Mouse (Mus musculus): ENCODE data around the gene Trim5.
"Not testable (repeated sequence)": the region's sequence is repeated elsewhere in the genome, so short reads cannot be mapped to it uniquely, and the experiment has no call there.

Gene Trim5

DNA sequence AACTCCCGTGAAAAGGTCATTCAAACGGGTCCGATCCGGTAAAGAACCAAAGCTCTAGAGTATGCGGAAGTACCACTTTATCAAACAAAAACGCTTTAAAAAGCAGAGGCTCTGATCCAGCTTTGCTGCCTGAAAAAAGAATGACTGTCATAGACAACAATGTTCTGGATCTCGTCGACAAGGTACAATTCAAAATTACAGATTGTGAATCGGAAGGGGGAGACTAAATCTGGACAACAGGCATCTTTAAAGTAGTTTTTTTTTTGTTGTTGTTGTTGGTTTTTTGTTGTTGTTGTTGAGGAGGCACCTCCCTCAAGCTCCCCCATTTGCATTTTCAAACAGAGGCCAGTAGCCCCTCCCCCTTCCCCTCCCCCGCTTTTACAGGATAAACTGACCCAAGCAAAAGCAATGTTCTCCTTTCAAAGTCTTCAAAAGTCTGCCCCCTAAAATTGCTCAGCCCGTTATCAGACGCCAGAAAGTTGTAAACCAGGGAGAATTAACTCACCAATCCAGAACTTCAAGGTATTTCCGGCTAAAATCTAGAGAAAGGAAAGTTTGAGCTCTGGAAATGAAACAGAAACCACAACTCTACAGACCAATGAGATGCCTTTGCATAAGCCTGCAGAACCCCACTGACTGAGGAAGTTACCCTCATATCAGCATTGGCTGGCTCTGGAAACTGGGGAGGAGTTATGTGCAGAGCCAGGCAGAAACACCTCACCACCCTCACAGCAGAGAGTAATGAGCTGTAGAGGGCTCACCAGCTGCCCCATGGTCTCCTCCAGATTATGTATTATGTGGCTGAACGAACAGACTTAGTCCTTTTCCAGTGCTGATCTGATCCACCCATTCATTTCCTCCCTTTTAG, at the start of gene Trim5:
Gene Trim5, minus strand, starts transcription at position 519 of the 868 bp plus-strand sequence.
- peak; percentile 8 for DNase-seq

DNA sequence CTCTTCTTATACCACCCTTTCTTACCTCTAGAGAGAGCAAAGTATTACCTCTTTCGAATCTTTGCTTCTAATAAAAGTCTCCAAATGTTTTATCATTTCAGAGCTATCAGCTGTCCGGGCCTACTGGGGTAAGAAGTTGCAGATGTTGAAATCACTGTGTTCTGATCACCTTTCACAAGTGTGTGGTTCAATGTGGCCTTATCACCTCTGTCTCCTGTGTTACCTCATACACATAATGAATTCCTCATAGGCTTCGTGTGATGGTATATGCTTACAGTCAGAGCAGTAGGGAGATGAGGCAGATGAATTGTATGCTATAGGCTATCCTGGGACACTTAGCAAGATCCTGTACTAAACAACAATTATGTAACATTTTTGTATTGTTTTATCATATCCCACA, 47.7 kb upstream of the Trim5 start:
- not testable (repeated sequence) for DNase-seq

DNA sequence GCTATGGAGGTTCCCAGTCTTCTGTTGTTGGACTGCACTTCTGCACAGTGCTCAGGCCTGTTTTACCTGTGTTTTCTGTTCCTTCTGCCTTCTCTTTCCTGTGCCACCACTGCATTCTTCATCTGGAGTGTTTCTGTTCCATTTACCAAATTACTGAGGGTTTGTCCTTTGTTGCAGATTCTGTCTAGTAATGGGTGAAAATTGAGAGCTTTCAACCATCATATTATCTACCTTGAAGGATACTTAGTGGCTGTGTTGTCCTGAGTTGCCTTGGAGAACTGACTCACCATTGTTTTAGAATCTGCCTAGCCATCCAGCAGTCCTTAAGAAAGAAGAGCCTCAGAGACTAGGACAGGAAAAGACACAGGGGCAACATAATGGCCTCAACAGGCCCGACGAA, 41.3 kb upstream of the Trim5 start, which contains the start of gene Trim34b:
Gene Trim34b, plus strand, starts transcription at position 301 of the 400 bp plus-strand sequence.
- DNase-seq = not testable (repeated sequence)

DNA sequence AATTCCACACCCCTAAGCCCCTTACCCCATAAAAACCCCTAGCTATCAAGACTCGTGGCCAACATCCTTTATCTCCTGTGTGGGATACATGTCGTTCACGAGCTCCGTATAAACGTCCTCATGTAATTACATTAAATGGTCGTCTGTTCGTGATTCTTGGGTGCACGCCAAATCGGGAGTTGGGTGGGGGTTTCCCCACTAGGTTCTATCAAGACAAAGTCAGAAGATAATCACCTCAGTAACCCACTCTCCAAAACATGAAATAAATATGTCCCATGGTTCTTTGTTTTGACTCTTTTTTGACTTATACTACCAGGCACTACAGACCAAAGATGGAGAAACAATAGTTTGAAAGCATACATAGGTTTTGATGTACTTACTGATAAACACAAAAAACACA, 34.1 kb upstream of the Trim5 start:
- DNase-seq = no peak

DNA sequence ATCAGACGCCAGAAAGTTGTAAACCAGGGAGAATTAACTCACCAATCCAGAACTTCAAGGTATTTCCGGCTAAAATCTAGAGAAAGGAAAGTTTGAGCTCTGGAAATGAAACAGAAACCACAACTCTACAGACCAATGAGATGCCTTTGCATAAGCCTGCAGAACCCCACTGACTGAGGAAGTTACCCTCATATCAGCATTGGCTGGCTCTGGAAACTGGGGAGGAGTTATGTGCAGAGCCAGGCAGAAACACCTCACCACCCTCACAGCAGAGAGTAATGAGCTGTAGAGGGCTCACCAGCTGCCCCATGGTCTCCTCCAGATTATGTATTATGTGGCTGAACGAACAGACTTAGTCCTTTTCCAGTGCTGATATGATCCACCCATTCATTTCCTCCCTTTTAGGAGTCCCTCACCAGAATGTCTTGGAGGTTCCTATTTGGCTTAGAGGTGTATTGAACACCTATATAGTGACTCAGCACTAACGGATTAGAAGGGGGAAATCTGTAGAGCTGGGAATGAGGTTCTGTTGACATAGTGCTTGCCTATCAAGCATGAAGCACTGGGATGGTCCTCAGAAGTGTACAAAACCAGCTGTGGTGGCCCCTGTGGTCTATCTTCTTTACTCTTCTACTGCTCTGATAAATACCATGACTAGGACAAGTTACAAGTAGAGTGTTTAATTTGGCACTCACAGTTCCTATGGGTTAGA, 27.6 kb upstream of the Trim5 start, which contains the start of gene Trim12a:
Gene Trim12a, minus strand, starts transcription at position 98 of the 712 bp plus-strand sequence.
- not testable (repeated sequence) for DNase-seq

DNA sequence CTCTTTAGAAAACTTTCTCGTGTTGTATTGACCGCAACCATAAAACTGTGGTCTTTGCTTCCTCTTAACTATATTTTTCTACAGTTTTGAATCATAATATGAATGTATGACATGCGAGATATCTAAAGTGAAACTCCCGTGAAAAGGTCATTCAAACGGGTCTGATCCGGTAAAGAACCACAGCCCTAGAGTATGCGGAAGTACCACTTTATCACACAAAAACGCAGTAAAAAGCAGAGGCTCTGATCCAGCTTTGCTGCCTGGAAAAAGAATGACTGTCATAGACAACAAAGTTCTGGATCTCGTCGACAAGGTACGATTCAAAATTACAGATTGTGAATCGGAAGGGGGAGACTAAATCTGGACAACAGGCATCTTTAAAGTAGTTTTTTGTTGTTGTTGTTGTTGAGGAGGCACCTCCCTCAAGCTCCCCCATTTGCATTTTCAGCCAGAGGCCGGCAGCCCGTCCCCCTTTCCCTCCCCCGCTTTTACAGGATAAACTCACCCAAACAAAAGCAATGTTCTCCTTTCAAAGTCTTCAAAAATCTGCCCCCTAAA, 27.0 kb upstream of the Trim5 start:
- DNase-seq = peak; percentile 15

DNA sequence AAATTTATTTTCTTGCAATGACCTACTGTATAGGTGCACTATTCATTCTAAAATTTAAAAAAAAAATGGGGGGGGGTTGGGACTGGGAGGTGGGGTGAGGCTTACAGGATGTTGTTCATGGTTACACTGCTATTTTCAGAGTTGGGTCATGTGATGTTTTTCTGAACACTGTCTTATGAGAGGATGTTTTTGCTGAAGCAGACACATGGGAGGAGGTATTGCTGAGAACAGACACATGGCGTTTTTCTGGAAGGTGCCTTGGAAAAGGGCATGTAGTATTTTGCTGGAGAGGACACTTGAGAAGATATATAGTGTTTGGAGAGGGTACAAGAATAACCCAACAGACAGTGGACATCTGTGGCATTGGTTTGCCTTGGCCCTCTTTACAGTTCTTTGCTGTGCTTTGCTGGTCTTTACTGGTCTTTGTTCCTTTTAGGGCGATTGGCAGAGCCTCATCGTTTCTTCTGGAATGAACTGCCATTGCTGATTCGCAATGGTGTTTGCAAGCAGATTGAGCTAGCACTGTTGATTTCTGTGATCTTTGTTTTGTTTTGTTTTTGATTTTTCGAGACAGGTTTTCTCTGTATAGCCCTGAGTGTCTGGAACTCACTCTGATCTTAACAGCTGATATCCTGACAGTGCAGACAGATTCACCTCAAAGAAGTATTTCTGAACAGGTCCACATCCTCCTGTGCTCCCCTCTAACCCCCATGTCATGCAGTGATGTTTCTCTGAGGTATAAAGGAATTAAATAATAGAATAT, 3.9 kb upstream of the Trim5 start:
- no peak for DNase-seq

DNA sequence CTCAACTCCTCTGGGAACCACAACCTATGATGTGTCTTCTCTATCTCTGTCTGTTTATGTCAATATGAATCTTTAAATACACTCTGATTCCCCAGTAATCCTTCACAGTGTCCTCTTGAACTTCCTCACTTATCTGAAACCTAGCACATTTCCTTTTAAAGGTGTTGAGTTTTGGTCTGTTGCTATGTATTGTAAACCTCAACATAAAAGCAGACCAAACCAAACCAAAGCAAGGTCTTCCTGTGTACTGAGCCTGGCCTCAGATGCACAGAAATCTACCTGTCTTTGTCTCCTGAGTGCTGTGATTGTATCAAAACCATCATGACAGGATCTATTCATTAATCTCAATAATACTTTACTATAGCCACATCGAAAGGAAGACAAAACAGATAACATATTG, 2.7 kb upstream of the Trim5 start:
- no peak for DNase-seq

DNA sequence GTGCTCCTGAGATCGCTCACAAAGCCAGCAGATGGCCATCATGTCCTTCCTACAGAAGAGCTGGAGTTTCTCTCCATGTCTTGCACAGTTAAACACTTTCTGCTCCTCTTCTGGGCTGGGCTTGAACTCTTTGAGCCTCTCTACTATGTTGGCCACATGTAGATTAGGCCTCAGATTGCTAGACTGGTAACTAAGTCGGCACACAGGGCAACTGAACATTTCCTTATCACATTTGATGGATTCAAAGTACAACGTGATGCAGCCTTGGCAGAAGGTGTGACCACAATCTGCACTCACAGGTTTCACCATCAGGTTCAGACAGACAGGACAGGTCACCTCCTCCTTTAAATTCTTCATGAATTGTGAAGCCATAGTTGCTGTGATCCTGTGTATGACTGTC, 8.5 kb downstream of the Trim5 start:
- not testable (repeated sequence) for DNase-seq

DNA sequence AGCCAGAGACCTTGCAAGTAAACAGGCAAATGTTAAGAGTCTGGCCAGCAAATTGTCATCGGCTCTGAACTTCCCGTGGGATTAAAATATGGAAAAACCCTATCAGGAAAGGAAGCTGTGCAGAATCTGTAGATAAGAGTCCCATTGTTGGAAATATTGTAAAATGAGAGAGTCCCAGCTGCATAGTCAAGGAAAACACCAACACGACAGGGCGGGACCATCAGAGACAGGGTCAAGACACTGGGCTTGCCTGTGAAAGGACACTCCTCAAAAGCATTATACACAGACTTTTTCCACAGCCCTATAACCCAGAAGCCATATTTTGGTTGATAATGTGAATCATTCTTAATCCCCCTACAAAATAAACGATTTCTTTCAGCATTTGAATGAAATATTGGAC, 22.6 kb downstream of the Trim5 start:
- DNase-seq = not testable (repeated sequence)

DNA sequence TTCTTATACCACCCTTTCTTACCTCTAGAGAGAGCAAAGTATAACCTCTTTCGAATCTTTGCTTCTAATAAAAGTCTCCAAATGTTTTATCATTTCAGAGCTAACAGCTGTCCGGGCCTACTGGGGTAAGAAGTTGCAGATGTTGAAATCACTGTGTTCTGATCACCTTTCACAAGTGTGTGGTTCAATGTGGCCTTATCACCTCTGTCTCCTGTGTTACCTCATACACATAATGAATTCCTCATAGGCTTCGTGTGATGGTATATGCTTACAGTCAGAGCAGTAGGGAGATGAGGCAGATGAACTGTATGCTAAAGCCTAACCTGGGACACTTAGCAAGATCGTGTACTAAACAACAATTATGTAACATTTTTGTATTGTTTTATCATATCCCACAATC, 27.5 kb downstream of the Trim5 start:
- DNase-seq = not testable (repeated sequence)

DNA sequence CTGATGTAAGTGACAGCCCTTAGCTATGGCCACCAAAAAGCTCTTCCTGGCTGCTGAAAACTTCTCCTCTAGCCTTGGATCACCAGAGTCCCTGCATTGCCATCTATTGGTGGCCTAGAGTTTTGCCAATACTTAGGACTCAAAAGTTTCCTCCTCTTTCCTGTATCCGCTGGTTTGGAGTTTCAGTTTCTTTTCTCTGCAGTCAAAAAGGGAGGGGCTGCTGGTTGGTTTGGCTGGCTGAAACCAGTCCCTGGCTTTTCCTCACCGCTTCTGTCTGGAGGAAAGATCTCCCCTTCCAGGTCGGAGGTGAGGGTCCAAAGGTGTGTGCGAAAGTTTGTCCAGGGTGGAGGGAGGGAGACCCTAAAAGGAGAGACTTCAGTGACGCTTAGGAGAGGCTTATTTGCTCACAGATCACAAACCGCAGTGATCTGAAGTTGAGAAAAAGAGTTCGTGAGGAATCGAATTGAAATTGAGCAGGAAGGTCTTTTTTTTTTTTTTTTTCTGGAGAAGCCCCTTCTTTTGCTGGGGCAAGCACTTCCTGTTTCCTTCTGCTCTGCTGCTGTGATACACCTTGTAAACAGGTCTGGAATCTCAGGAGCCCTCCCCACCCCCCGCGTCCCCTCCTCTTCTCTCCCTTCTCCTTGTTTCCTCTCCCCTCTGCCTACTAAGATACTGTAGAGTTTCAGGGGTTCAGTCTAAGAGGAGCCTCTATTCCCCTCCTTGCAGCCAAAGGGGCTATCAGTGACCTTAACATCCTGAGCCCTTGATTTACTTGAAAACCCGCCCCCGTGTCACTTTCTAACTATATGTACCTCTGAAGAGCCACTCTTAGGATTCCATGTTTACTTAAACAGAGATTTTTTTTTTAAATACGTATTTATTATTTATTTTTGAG, 43.4 kb downstream of the Trim5 start, which contains the start of gene Trim34a:
Gene Trim34a, plus strand, starts transcription at position 171 of the 895 bp plus-strand sequence.
- peak; percentile 83 for DNase-seq

DNA sequence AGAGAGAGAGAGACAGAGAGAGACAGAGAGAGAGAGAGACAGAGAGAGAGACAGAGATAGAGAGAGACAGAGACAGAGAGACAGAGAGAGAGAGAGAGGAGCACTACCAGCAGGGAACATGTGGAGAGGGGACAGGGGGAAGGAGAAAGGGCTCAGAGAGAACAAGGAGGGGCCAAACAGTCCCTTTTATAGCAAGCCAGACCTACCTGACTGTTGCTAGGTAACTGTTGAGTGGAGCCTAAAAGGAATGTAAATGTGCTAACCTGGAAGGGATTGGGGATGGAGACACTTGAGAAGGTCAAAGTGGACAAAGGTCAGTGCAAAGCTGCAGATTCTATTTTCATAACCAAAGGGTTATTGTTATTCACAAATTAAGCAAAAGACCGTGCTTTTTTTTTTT, 44.3 kb downstream of the Trim5 start:
- no peak for DNase-seq

DNA sequence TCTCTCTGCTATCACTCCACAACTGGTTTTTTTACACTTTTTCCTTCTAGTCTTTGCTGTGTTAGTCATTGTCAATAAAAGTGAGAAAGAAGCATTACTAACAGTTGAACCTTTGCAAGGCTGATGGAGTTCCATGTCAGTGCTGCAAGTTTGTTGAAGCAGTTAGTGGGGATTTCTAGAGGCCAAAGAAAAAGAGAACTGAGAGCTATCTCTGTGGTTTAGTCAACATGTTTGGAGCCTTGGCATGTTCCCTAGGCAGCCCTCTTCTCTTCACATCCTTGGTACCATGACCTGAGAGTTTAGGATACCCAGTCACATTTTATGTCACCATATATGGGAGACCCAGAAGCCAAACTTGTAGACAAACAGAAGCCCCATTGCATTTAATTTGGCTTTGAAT, 47.0 kb downstream of the Trim5 start:
- no peak for DNase-seq

DNA sequence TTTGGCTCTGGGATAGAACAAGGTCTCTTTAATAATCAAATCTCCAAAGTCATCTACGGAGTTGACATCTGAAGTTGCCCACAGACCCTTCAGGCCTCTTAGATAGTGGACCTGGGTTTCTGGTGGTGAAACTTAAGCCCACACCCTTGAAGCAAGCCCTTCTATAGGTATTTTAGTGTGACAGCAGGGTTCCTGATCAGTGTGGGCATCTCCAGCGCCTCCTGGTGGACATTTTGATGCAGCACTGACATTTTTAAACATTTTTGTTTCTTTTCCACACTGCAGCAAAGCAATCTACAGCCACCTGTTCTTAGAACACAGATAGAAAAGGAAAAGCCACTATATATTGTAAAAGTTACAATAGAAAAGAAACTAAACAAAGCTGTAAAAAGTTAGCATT, 56.7 kb downstream of the Trim5 start:
- DNase-seq = peak; percentile 41

DNA sequence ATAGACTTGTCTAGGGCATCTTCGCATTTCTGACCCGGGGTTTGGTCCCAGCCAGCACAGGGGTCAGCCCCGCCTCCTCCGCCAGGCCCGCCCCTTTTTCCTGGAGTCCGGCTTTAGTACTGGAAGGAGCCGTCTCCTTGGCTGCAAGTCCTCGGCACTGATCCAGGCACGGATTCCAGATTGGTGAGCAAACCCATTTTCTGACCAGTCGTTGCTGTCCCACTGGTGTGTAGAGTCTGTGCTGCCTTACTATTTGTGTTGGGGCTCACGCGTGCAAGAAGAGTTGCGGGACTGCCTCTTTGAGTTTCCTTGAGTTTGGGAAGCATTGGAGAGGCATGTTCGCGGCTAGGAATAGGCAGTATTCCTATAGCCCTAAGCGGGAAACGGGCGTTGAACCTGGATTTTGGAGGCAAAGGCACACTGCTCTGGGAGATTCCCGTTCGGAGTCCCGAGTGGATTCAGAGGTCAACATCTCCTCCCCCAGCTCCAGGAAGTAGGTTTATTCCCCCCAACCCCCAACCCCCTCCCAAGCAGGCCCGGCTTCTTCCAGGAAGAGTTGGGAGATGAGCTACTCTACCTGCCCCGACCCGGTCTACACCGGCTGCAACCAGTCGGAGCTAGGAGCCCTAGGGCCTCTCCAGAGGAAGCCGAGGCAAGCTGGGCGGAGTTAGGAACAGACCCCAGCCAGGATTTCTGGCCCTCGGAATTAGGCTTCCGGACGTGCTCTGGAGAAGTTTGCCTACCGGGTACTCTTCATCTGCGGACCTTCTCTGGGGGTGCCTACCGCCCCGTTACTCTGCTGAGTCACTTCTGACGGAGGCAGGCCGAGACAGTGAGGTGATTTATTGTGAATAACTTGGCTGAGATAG, 69.0 kb downstream of the Trim5 start, which contains the start of gene Trim6:
Gene Trim6, plus strand, starts transcription at position 93 of the 869 bp plus-strand sequence.
- DNase-seq = peak; percentile 90

DNA sequence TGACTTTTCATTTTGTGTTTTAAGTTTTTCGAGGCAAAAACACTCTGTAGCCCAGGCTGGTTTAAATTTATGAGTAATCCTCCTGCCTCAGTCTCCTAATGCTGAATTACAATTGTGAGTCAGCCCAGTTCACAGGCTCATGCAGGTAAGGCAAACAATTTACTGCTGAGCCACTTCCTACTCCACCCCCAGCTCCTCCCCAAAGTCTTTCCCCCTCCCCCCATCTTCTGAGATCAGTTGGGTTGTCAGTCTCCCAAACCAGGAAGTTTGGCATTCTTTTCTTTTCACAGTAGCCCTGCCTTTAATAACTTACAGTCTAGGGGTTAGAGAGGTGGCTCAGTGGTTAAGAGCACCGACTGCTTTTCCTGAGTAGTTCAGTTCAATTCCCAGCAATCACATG, 70.0 kb downstream of the Trim5 start:
- no peak for DNase-seq

DNA sequence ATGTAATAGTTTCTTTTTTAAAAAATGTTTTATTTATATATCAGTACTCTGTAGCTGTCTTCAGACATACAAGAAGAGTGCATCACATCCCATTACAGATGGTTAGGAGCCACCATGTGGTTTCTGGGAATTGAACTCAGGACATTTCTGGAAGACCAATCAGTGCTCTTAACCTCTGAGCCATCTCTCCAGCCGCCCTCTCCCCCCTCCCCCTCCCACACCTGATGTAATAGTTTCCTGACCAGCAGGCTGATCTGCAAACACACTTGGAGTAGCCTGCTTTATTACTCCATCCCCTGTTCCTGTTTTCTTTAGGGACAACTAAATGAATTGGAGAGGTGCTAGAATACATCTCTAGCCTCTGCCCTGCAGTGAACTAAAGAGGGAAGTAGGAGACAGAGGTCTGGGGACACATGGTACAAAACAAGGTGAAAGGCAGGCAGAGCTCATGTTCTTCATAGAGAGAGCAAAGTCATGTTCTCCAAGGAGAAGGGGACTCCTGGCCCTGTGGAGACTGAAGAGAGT, 71.8 kb downstream of the Trim5 start:
- no peak for DNase-seq

All from lung, postnatal 10 days (tissue).